In genomic region chr1:169953106-169953505, GRCm38 (mm10) we compare ENCODE assay signal across 34 mouse cellular contexts. TPM values are rescaled to one million over a fixed set of nuclear protein-coding genes. Genes with fewer than 3 reads are reported as not detected.
"Had no signal": no experiment of that assay in that cellular context is flagged by ENCODE, and none has a peak within 500 bp of the region (broad histone marks: within the 10 kb centered on the region; RNA-seq: fewer than 3 reads in every experiment).

No protein-coding gene starts in this region.

- H3K4me1 ChIP-seq: heart, embryonic 10.5 days; hindbrain, embryonic 10.5 days; hindbrain, embryonic 12.5 days; intestine, embryonic 15.5 days; limb, embryonic 10.5 days; limb, embryonic 12.5 days; liver, embryonic 13.5 days; liver, embryonic 15.5 days had no signal

- H3K4me3 ChIP-seq: gastrocnemius, adult 2 months; heart, embryonic 10.5 days; heart, embryonic 12.5 days; hindbrain, embryonic 10.5 days; hindbrain, embryonic 12.5 days; intestine, embryonic 15.5 days; layer of hippocampus, adult 2 months; left cerebral cortex, adult 2 months; limb, embryonic 10.5 days; limb, embryonic 12.5 days; liver, embryonic 13.5 days; liver, embryonic 15.5 days had no signal

- H3K27ac ChIP-seq: gastrocnemius, adult 2 months; heart, embryonic 10.5 days; hindbrain, embryonic 10.5 days; hindbrain, embryonic 12.5 days; hindbrain, embryonic 14.5 days; intestine, embryonic 15.5 days; layer of hippocampus, adult 2 months; left cerebral cortex, adult 2 months; limb, embryonic 10.5 days; limb, embryonic 12.5 days; liver, embryonic 13.5 days; liver, embryonic 15.5 days had no signal

- H3K27me3 ChIP-seq: heart, embryonic 12.5 days; hindbrain, embryonic 12.5 days; intestine, embryonic 15.5 days; limb, embryonic 12.5 days; liver, embryonic 13.5 days; liver, embryonic 15.5 days had no signal

- DNase-seq: gastrocnemius, adult 2 months; gastrocnemius, postnatal 10 days; gastrocnemius, postnatal 25 days; heart, adult 18-20 months; heart, postnatal 10 days; heart, postnatal 4 days; kidney, adult 18-20 months; kidney, adult 8-10 months; kidney, postnatal 10 days; kidney, postnatal 25 days; kidney, postnatal 4 days; liver; liver, embryonic 13.5 days; liver, postnatal 0 days had no signal

RNA-seq across cellular contexts. Expression of gene Ccdc190, which starts 24.7 kb away (rescaled TPM):
- total RNA-seq: gastrocnemius, adult 2 months; gastrocnemius, postnatal 10 days; gastrocnemius, postnatal 25 days; gastrocnemius, postnatal 4 days; granulocyte monocyte progenitor cell, adult 5-6 weeks; heart, adult 8-10 months; heart, postnatal 4 days had no signal
- polyA plus RNA-seq: heart, embryonic 10.5 days; heart, embryonic 12.5 days; heart, embryonic 14.5 days; hindbrain, embryonic 10.5 days; inflammation-experienced regulatory T-cells, adult 6 months; intestine, embryonic 15.5 days; intestine, postnatal 0 days; kidney, embryonic 14.5 days; kidney, embryonic 16.5 days; limb, embryonic 10.5 days; limb, embryonic 12.5 days; liver, embryonic 11.5 days; liver, embryonic 13.5 days; liver, embryonic 15.5 days; liver, postnatal 0 days had no signal
